Mouse (Mus musculus) mouse embryonic stem cell (cell line): ENCODE data around the gene Tmeff1.

Source experiments
- in situ Hi-C, 2 experiments: fragments of 300-500 bp; cut with MboI; formaldehyde crosslinking; loops; 1 replicate in 1 of 2; 3 replicates in 1 of 2; pipeline ENCODE4 v1.14.3; 2019 to 2020; ENCODE audit warnings: low sequenced_read_pairs in 2 of 2, low pct_unique_long_range_greater_than_20kb in 1 of 2, mixed read lengths in 1 of 2; ENCODE audit not compliant: unreplicated experiment in 1 of 2

Gene Tmeff1

DNA sequence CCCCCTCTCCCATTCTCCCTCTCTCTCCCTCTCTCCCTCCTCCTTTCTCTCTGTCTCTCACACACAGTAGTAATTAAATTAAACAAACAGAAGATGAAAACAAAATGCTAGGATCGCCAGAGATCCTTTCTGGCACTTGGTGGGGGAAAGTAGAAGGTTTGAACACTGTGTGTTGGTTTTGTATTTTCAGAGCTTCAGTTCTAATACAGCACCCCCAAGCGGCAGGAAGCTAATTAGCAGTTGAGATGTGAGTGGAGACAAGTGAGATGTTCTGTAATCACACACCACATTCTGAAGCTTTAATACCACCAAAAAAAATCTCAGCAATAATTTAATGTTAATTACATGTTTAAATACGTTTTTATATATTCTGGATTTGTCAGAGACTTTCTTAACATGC is 29.2 kb upstream of the Tmeff1 start:
- in situ Hi-C loops: no loop called here

DNA sequence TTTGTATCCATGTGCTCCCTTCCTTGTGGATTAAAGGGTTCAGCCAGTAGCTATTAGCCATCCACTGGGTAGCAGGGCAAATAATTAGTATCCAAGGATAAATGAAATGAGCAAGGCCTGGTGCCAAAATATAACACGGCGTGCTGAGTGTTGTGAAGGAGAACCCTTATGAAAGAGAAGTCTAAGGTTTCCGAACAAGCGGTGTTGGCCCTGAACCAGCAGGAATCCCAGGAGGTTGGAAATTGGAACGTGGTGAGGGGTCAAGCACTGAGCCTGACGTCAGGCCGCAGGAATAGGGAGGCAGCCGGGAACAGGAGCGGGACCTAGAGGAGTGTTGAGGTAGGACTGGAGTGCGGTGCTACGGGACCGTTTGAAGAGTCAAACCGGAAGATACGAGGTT is 25.3 kb upstream of the Tmeff1 start:
- in situ Hi-C loops: no loop called here

DNA sequence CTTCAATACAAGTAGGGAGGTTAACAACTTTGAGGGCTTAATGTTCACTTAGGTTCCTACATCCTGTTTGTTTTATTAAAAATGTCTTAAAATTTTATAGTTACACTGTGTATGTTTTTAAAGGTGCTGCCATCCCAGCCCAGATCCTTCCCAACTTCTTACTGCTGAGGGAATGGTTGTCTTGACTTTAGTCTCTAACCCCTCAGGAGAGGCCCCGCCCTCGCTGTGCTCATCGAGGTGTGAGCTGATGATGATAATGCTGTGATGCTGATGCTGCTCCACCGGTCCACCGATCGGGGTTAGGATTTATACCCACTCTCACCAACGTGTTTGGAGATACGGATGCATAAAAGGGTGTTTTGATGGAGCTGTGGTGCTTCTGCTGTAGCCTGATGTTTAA is 23.1 kb upstream of the Tmeff1 start:
- in situ Hi-C loops: no loop called here

DNA sequence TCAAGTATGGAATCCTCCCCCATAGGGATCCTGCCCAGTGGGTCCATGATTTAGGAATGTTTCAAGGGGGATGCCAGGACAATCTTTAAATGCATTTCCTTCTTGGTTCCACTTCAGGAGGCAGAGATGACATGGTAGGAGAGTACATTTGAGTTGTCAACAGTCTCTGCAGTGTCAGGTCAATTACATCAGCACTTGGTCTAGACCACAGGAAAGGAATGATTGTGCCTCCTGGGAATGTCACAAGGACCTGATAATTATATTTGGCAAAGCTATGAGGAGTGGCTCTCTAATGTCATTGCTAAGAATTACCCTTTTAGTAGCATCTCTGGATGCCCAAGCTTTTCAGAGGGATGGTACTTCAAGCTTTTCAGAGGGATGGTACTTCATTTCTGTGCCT is 20.0 kb upstream of the Tmeff1 start:
- in situ Hi-C loops: no loop called here

DNA sequence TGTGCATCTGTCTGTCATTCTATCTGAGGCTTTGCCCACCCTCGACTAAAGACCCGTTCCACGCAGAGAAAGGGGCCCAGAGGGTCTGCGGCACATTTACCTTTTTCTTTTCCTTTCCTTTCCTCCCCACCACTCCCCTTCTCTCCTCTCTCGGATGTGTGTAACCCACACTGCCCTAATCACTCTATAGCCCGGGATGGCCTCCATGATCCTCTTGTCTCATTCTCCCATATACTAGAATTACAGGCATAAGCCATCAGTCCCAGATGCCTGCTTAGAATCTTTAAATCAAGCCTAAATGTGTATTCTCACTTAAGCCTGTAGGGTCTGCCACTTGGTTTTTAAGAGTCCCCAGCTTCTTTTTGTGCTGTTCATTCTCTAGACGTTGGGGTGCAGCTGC is 8.6 kb upstream of the Tmeff1 start:
- in situ Hi-C loops: no loop called here

DNA sequence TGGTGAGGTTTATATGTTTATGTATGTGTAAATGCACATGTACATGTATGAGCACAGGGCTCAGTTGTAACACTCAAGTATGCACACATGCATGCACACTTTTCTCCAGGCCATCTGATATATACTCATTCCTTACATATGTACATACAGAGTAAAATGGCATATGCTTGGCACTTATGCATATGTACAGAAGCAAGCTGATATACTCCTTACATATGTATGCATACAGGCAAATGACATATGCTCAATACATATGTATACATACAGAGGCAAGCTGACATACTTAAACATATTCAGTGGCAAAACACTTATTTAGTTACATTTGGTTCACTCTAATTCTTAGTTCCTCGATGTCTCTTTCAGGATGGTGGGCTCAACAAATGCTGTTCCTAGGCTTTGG is 7.1 kb upstream of the Tmeff1 start:
- in situ Hi-C loops: no loop called here

DNA sequence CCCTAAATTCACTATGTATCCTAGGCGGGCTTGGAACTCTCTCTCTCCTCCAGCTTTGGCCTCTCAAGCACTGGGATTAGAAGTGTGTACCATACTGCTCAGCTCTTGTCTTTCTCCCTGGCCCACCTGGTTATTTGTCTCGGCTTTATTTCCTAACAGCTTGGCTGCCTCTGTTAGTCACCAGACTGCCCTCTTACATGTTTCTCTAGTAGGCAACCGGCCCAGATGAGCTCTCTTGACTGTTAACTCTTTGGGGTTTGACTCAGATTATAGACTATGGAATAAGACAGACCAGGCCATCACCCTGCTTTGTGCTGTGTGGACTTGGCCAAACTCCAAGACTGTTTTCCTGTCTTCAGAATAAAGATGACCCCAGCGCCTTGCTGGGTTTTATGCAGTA is 6.6 kb upstream of the Tmeff1 start:
- in situ Hi-C loops: no loop called here

DNA sequence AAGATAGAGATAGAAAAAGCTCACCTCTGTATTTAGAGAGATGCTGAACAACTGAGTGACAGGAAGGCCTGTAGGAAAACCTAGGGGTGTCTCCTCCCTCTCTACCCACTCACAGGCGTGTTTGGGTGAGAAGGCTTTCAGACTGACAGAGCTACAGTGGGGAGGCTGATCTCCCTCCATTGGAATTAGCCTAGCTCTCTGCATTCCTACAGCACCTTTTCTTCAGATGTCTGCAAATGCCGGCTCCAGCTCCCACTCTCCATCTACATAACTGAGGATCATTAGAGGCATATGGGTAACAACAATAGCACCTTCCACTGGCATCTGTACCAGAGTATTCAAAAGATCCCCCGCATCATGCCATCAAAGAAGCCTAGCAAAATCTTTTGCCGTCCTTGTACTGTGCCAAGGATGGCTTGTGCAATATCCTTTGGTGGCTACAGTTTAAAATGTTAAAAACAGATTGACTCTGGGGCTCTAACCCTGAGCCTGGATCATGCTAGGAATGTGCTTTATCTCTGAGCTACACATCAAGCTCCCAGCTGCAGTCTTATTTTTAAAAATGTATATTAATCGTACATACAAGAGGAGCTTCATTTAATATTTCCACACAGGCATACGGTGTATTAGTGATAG is 5.4 kb upstream of the Tmeff1 start:
- in situ Hi-C loops: no loop called here

DNA sequence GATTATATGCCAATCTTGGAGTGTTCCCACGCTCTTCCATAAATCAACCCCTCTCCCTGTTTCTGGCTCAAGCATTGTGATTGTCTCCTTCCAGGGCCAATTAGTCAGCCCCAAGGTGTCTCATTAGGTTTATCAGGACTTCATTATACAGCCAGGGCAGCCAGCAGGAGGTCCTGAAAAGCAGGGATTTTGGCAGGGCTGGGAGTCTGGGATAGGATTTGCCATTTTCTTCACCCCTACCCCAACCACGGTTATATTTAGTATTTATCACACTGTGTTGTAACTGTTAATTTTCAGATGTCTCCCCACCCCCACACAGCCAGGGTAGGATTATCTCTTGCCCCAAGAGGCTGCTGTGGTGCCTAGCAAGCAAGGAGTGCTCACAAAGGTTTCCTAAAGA is 3.8 kb upstream of the Tmeff1 start:
- in situ Hi-C loops: no loop called here

DNA sequence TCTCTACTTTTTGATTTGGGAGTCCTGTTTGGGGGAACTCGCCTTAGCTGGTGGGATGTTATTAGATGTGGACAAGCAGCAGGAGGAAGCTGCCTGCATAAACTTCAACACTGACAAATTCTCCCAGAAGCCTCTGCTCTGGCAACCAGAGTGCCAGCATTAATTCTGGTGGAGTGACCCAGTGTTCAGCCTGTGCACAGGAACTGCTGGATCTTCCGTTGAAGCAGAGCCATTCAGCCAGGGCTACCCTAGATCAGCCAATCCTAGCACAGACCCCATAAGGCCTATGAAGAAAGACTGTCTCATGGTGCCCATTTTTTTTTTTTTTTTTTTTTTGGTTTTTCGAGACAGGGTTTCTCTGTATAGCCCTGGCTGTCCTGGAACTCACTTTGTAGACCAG is 3.0 kb upstream of the Tmeff1 start:
- in situ Hi-C loops: no loop called here

DNA sequence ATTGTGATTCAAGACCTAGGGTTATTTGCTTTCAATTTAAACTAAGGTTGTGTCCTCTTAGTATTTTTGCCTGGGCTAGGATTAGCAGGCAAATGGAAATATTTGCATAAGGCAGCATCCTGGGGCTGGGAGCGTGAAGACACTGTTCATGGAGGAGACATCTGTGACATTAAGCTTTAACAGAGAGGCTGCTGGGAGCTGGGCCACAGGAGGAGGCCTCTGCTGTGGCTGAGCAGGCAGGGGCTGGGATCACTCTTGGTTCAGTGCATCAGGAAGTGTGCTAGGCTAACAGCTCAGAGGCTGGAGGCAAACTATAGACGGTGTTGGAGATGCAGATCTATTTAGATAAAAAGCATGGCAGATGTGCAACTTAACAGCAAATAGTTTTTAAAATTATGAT is 2.0 kb upstream of the Tmeff1 start:
- in situ Hi-C loops: no loop called here

DNA sequence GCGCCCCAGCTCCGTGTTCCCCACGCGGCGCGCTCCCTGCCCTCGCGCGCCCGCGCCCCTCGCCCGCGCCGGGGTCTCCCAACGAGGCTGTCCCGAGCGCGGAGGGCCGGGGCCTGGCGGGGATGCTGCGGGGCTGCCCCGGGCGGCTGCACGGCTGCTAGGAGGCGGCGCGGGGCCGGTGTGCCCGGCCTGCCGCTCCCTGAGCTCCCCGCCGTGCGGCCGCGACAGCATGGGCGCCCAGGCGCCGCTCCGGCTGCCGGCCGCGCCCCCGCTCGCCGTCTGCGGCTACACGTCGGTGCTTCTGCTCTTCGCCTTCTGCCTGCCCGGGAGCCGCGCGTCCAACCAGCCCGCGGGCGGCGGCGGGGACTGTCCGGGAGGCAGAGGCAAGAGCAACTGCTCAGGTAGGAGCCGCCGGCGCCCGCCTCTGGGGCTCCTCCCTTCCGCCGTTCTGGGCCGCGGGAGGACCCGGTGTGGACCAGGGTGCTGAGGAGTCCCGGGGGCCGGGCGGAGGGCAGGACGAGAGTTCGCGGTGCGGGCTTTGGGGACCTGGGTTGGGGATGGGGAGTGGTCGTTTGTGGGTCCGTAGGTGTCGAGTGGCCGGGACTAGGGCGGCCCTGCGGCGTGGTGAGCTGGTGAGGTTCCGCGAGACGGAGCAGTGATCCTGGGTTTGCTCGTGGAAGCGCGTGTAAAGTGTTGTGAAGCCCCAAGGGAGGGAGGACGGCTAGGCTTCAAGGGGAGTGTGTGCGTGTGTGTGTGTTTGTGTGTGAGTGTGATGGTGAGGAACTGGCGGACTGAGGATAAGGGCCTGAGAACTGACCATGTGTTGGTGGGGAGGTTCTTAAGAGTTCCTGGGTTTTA is 496 bp downstream of the Tmeff1 start:
- in situ Hi-C loops: no loop called here

DNA sequence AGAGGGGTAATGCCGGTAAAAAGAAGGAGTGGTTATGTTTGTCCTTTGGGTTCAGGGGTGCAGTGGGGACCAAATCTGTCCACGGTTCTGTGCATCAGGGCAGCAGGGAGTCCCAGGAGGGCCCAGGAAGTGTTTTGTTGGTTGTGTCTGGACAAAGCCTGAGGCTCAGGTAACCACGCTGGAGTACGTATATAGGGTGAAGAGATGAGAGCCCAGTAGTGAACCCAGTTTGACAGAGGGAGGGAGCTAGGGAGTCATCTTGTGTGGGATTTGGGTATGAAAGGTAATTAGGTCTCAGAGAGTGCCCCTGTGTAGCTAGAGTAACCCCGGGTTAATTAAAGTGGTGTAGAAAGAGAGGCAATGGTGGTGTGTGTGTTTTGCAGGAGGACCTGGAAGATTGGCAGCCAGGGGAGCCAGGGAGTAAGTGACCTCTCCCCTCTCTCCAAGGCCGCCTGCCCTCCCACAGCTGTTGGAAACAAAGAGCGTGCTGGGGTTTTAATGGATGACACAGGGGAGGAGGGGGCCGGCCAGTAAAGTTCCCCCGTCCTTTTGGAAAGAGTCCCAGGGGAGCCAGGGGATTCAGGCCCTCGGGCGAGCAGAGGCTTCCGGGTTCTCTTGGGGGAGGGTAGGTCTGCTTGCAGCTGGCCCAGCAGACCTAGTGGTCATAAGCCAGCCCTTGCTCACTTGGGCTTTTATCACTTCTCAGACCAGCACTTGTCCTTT is 1.3 kb downstream of the Tmeff1 start:
- in situ Hi-C loops: no loop called here

DNA sequence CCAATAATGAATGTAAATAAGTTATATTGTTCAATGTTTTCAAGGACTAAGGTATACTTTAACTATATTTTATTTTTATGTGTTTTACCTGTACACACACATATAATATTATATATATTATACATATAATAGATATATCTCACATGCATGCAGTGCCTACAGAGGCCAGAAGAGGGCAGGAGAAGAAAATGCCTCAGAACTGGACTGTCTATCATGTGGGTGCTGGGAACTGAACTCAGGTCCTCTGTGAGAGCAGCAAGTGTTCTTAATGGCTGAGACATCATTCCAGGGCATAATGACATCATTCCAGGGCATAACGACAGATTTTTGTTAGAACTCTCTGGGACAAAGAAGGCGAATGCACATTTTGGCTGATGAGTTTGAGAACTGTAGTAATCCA is 2.6 kb downstream of the Tmeff1 start:
- in situ Hi-C loops: no loop called here

DNA sequence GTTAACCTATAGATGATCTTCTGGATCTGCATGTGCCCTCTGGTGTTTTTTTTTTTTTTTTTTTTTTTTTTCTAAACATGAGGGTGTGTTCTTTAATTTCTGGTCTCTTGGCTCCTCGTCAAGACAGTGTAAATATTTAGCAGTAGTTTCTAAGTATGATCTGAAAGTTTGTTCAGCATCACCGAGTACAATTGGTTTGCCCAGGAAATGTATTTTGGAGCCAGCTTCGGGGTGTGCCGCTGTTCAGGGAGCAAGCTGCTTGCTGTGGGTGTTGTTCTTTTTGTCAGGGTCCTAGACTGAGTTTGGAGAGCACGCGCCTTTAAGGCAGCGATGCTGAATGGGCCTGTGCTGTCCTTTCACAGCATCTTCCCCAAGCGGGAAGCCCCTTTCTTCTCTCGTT is 3.6 kb downstream of the Tmeff1 start:
- in situ Hi-C loops: no loop called here

DNA sequence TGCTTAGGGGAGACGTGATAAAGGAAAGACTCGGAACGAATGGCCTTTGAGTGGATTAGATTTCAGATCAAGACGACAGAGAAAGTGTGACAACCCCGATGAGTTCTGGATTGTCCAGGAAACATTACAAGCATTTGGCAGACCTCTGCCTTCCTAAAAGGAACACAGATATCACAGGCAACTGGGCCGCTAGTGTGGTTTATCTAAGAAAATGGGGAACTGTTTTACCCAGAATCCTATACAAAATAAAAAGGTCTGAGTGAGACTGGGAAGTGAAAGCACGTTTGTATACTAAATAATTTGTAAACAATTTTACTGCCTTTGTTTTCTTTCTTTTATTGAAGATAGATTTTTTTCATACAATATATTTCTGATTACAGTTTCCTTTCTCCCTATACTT is 5.9 kb downstream of the Tmeff1 start:
- in situ Hi-C loops: no loop called here

DNA sequence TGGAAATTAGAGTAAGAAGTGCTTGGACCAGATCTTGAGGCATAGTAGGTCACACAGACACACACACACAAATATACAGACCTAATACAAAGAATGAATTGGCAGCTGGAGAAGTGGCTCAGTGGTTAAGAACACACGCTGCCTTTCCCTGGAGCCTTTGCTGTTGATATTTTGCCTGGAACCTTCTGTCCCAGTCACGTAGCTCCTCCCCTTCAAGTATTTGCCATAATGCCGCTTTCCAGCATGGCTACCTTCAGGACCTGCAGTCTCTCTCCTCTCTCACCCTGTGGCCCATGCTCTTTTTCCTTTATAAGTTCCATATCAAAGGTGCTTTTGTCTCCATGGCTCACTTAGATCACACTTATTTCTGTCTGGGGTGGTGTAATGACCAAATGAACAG is 6.4 kb downstream of the Tmeff1 start:
- in situ Hi-C loops: no loop called here

DNA sequence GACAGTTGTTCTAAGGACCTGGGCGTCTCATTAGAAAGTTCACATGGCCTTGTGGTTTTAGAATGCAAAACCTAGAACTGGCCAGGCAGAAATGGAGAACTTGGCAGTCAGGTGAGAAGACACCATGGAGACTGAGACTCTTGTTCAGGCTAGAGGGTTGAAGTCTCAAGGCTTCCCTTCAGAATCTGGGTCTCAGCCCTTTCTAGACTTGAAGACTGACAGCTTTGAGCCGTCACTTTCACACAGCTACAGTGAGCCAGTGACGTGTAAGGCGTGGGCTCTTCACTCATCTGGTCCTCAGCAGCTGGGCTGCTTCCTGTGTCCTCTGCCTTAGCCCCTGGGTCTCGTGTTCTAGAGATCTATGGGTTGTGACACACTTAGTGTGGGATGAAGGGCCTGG is 7.4 kb downstream of the Tmeff1 start:
- in situ Hi-C loops: no loop called here

DNA sequence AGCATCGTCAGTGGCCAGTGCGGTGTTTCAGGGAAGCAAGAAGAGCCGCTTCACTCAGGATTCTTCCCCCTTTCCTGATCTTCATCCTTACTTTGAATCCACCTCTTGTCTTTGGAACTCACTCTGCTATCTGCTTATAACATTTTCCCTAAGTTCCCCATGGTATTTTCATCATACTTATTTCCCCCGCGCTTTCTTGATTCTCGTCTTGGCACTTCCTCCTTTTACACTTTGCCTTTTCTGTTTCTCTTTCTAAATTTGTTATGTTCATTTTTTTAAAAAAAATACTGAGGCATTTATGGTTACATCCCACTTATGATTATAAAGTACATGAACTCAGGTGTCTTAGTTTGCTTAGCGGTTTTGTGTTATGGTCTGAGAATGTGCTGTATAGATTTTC is 7.9 kb downstream of the Tmeff1 start:
- in situ Hi-C loops: no loop called here

DNA sequence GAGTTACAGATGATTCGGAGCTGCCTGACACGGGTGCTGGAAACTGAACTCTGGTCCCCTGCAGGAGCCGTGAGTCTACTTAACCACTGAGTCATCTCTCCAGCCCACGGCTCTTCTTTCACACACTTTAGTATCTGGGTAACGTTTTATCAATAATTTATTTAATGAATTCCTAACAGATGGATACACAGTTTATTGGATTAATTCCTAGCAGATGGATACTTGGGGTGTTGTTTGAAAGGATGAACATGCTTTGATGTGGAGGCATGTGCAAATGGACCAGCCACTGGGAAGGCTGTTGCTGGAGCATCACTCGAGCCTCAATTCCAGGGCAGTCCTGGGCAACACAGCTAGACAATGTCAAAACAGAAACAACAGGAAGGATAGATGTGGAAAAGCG is 11.1 kb downstream of the Tmeff1 start:
- in situ Hi-C loops: no loop called here
